In genomic region chr14:61953029-61953428, GRCm38 (mm10) we compare ENCODE assay signal across 19 mouse cellular contexts.
A peak's percentile ranks its signal among the peaks of the same experiment; 100 is the strongest.
DNase-seq lines count a peak whose midpoint lies in the region; ATAC-seq and TF ChIP-seq lines count a peak whose summit lies in the region.
"Had no signal": no experiment of that assay in that cellular context is flagged by ENCODE, and none has a peak within 500 bp of the region (broad histone marks: within the 10 kb centered on the region; RNA-seq: fewer than 3 reads in every experiment).

No protein-coding gene starts in this region.

- in situ Hi-C loops in CH12.LX (cut with MboI; ENCODE audit: low pct_ligation_motif_present, low pct_unique_long_range_greater_than_20kb, low sequenced_read_pairs) = no loop called here

- DNase-seq in CH12.LX (ENCODE audit: extremely low read depth) = peak; percentile 86
- DNase-seq in induced T-regulatory cell, adult 2 months (ENCODE audit: low read depth) = peak; percentile 21
- no peak for DNase-seq in midbrain, embryonic 11.5 days (ENCODE audit: low spot score, missing footprints)
- DNase-seq in right cerebral cortex, adult 18-20 months = no peak
- DNase-seq: adrenal gland, adult 2 months; adrenal gland, adult 8-10 months; adrenal gland, postnatal 10 days; adrenal gland, postnatal 14 days; adrenal gland, postnatal 25 days; adrenal gland, postnatal 36 days; B cell, adult 2 months; cerebellum, adult 11 months; cerebellum, adult 11-12 months; cerebellum, adult 18-20 months; cerebellum, adult 2 months had no signal

- dilution Hi-C loops in CH12.LX (cut with MboI; ENCODE audit: extremely low pct_ligation_motif_present, extremely low pct_unique_long_range_greater_than_20kb, low sequenced_read_pairs) = no loop called here

- TF ChIP-seq CTCF in CH12.LX (conservative IDR thresholded peaks at IDR 0.05 in 1 of 2, IDR thresholded peaks at IDR 0.05 in 1 of 2; ENCODE audit: low read depth in 2 of 2, low read length in 2 of 2) = no peak

- ATAC-seq in midbrain, embryonic 11.5 days (ENCODE audit: low FRiP score) = no peak
- ATAC-seq: activated CD4-positive, CD25-positive, alpha-beta regulatory T cell, adult 4 months; CD4-positive, CD25-positive, alpha-beta regulatory T cell, adult 4 months; Patski had no signal

- no peak overlapping the region for H3K4me2 ChIP-seq in CH12.LX (ENCODE audit: insufficient read depth, low read depth, poor library complexity, severe bottlenecking)
- no peak overlapping the region for H3K4me2 ChIP-seq in midbrain, embryonic 11.5 days

- peak; percentile 88 for TF ChIP-seq EP300 in CH12.LX (IDR thresholded peaks at IDR 0.05; ENCODE audit: low read length)

- no peak; the same call in 1 of the 2 replicates for TF ChIP-seq RAD21 in CH12.LX (IDR thresholded peaks at IDR 0.05; ENCODE audit: low read depth, low read length)

- no peak overlapping the region for H3K4me3 ChIP-seq in CH12.LX (replicated peaks in 1 of 3; ENCODE audit: low read depth in 2 of 3, low read length in 2 of 3, poor library complexity in 1 of 3)
- H3K4me3 ChIP-seq in midbrain, embryonic 11.5 days (ENCODE audit: low read depth, low read length) = no peak overlapping the region

- H3K9me3 ChIP-seq in CH12.LX (replicated peaks; ENCODE audit: low read length) = no peaks in the 10 kb centered on the region
- H3K9me3 ChIP-seq in midbrain, embryonic 11.5 days (ENCODE audit: control insufficient read depth, low read length) = no peaks in the 10 kb centered on the region
- H3K9me3 ChIP-seq: G1E had no signal

- no peaks in the 10 kb centered on the region for H3K79me2 ChIP-seq in CH12.LX (replicated peaks; ENCODE audit: control insufficient read depth, extremely low read depth, insufficient read depth, poor library complexity, severe bottlenecking)

- H3K36me3 ChIP-seq in CH12.LX (replicated peaks in 1 of 2; ENCODE audit: control insufficient read depth in 1 of 2, insufficient read depth in 1 of 2, low read length in 1 of 2) = no peaks in the 10 kb centered on the region
- no peaks in the 10 kb centered on the region for H3K36me3 ChIP-seq in midbrain, embryonic 11.5 days (ENCODE audit: control insufficient read depth, insufficient read depth, low read length)
- H3K36me3 ChIP-seq: G1E had no signal

- no peak overlapping the region for H3K27ac ChIP-seq in CH12.LX (ENCODE audit: insufficient read depth, low read depth)
- no peak overlapping the region for H3K27ac ChIP-seq in midbrain, embryonic 11.5 days (ENCODE audit: low read depth, low read length)

- no peak for TF ChIP-seq POLR2A in CH12.LX (IDR thresholded peaks at IDR 0.05; ENCODE audit: low read depth, low read length)

- H3K27me3 ChIP-seq in CH12.LX (replicated peaks) = no peaks in the 10 kb centered on the region
- H3K27me3 ChIP-seq in midbrain, embryonic 11.5 days (ENCODE audit: control insufficient read depth, insufficient read depth, low read length) = no peaks in the 10 kb centered on the region
- H3K27me3 ChIP-seq: Patski had no signal

- no peak overlapping the region for H3K9ac ChIP-seq in CH12.LX (ENCODE audit: insufficient read depth, low read depth)
- no peak overlapping the region for H3K9ac ChIP-seq in midbrain, embryonic 11.5 days (ENCODE audit: low read length)

- 90% methylated on average over 4 of the region's 4 CpGs for WGBS in midbrain, embryonic 11.5 days

- H3K4me1 ChIP-seq in CH12.LX (ENCODE audit: control insufficient read depth in 1 of 2, insufficient read depth in 2 of 2) = peaks cover 6 to 16% of the 10 kb centered on the region in 2 experiments
- peaks cover 2% of the 10 kb centered on the region; the same call in 1 of the 2 replicates for H3K4me1 ChIP-seq in midbrain, embryonic 11.5 days (ENCODE audit: control insufficient read depth, insufficient read depth, low read length)

TF ChIP-seq in CH12.LX, 34 proteins besides CTCF, POLR2A, EP300 and RAD21:
- TF ChIP-seq ZC3H11A (IDR thresholded peaks at IDR 0.05; ENCODE audit: low read depth, low read length) (no peak), MXI1 (IDR thresholded peaks at IDR 0.05; ENCODE audit: low read depth, low read length) (no peak), MAFK (IDR thresholded peaks at IDR 0.05; ENCODE audit: insufficient replicate concordance, low read length) (peak; percentile 80), ETS1 (conservative IDR thresholded peaks at IDR 0.05; ENCODE audit: low read depth, low read length) (peak; percentile 80), ZMIZ1 (IDR thresholded peaks at IDR 0.05; ENCODE audit: low read depth, low read length) (no peak), MEF2A (IDR thresholded peaks at IDR 0.05; ENCODE audit: borderline replicate concordance, low read depth, low read length) (peak; percentile 86), NELFE (IDR thresholded peaks at IDR 0.05; ENCODE audit: low read depth, low read length) (no peak), NRF1 (IDR thresholded peaks at IDR 0.05; ENCODE audit: low read depth, low read length) (no peak), SMC3 (IDR thresholded peaks at IDR 0.05; ENCODE audit: low read depth, low read length) (no peak), JUND (conservative IDR thresholded peaks at IDR 0.05; ENCODE audit: low read depth, low read length) (peak; percentile 84), E2F4 (IDR thresholded peaks at IDR 0.05; ENCODE audit: insufficient replicate concordance, low read depth, low read length) (peak; percentile 84; the same call in 1 of the 2 replicates), CHD1 (IDR thresholded peaks at IDR 0.05; ENCODE audit: low read depth, low read length) (no peak), POLR2AphosphoS2 (IDR thresholded peaks at IDR 0.05; ENCODE audit: low read depth, low read length) (no peak), MYC (IDR thresholded peaks at IDR 0.05; ENCODE audit: low read depth, low read length) (0 out of 2 replicates have a peak, but pooled peaks have one; percentile 39), JUN (IDR thresholded peaks at IDR 0.05; ENCODE audit: insufficient read depth, low read depth, low read length) (peak; percentile 54; the same call in 1 of the 2 replicates), ZNF384 (IDR thresholded peaks at IDR 0.05; ENCODE audit: low read depth, low read length) (no peak), KAT2A (IDR thresholded peaks at IDR 0.05; ENCODE audit: insufficient replicate concordance, low read length) (no peak), PAX5 (IDR thresholded peaks at IDR 0.05; ENCODE audit: low read length) (no peak), SIN3A (IDR thresholded peaks at IDR 0.05; ENCODE audit: low read length) (peak; percentile 64; the same call in 1 of the 2 replicates), IRF4 (IDR thresholded peaks at IDR 0.05; ENCODE audit: low read depth, low read length) (peak; percentile 94), TBP (conservative IDR thresholded peaks at IDR 0.05; ENCODE audit: low read depth, low read length) (no peak), UBTF (IDR thresholded peaks at IDR 0.05; ENCODE audit: low read depth, low read length) (no peak), MAX (IDR thresholded peaks at IDR 0.05; ENCODE audit: low read length) (0 out of 2 replicates have a peak, but pooled peaks have one; percentile 20), HCFC1 (IDR thresholded peaks at IDR 0.05; ENCODE audit: low read depth, low read length) (no peak), RCOR1 (conservative IDR thresholded peaks at IDR 0.05; ENCODE audit: low read depth, low read length) (peak; percentile 79; the same call in 1 of the 2 replicates), ZKSCAN1 (IDR thresholded peaks at IDR 0.05; ENCODE audit: borderline replicate concordance, low read depth, low read length) (no peak), BHLHE40 (IDR thresholded peaks at IDR 0.05; ENCODE audit: low read depth, low read length) (peak; percentile 79), CHD2 (IDR thresholded peaks at IDR 0.05; ENCODE audit: low read length) (peak; percentile 86), USF2 (conservative IDR thresholded peaks at IDR 0.05; ENCODE audit: low read depth, low read length) (no peak), TCF12 (IDR thresholded peaks at IDR 0.05; ENCODE audit: low read depth, low read length) (peak; percentile 69), MAZ (IDR thresholded peaks at IDR 0.05; ENCODE audit: low read depth, low read length) (0 out of 2 replicates have a peak, but pooled peaks have one; percentile 45), USF1 (IDR thresholded peaks at IDR 0.05; ENCODE audit: low read depth, low read length) (no peak), GABPA (IDR thresholded peaks at IDR 0.05; ENCODE audit: insufficient replicate concordance, low read depth, low read length) (no peak), ELF1 (IDR thresholded peaks at IDR 0.05; ENCODE audit: low read depth, low read length) (no peak)

Comparison
In these comparisons a context has a peak if more than half of its experiments do, and no peak if none do; other contexts are left out.
1. DNase-seq: peak in CH12.LX (single experiment) and induced T-regulatory cell, adult 2 months (single experiment); none in midbrain, embryonic 11.5 days (single experiment) and right cerebral cortex, adult 18-20 months (single experiment).